Mouse (Mus musculus) C2C12 (cell line): ENCODE measurements around the gene Dnajc17.

ENCODE experiments used
- CEBPB ChIP-seq: IDR thresholded peaks from one replicate; pipeline ENCODE4 v1.6.1; 2011; ENCODE audit warnings: low read depth, mild to moderate bottlenecking, control low read depth, moderate library complexity
- CTCF ChIP-seq: IDR thresholded peaks from one replicate; pipeline ENCODE4 v1.5.1; 2011; ENCODE audit not compliant: control insufficient read depth, insufficient read depth, insufficient read length
- MAX ChIP-seq: IDR thresholded peaks from one replicate; pipeline ENCODE4 v1.6.1; 2011; ENCODE audit warnings: mild to moderate bottlenecking, control low read depth
- USF1 ChIP-seq: IDR thresholded peaks from one replicate; pipeline ENCODE4 v1.6.1; 2011; ENCODE audit warnings: low read depth, mild to moderate bottlenecking, control low read depth, moderate library complexity

- TF ChIP-seq CTCF (no peak), USF1 (no peak), MAX (no peak), CEBPB (no peak)
Observed at GRCm38 (mm10) chr2:119177384-119177939, 31.1 kb downstream of the Dnajc17 start.
